Mouse (Mus musculus): ENCODE results near the gene Ung.

DNA sequence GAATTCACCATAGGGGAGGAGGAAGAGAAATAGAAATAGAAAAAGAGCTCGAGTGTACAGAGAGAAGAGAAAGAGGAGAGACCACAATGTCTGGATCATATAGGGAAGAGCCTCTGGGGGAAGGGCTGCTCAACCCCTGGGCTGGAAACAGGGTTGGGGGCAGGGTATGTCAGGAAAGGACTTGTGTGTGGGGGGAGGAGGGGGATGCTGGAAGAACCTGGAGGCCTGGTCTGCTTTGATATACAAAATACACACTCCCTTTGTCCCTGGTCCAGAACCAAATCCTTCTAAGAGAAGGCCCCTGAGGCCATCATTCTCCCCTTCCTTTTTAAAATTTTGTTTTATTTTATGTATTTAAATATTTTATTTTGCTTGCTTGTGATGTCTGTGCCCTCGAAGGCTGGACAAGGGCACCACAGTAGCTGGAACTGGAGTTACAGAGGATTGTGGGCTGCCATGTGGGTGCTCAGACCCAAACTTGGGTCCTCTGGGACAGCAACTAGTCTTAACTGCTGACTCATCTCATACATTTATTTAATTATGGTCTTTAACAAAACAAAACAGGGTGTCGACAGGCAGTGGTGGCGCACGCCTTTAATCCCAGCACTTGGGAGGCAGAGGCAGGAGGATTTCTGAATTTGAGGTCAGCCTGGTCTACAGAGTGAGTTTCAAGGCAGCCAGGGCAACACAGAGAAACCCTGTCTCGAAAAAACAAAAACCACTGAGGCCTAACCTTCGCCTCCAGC lies 3.5 kb upstream of the Ung start:
- TF ChIP-seq POLR2A (IDR thresholded peaks at IDR 0.05; ENCODE audit: insufficient read depth, low read depth, low read length) (no peak), CTCF (IDR thresholded peaks at IDR 0.05; ENCODE audit: insufficient read depth, low read depth, low read length) (no peak)

All from olfactory bulb, adult 2 months (tissue).